Mouse (Mus musculus) midbrain, embryonic 11.5 days (tissue): Measurements from ENCODE around the gene Olfr1555-ps1. TPM values are rescaled to one million over a fixed set of nuclear protein-coding genes. Genes with fewer than 3 reads are reported as not detected.

ENCODE experiments used
- ATAC-seq: fragments of 200-750 bp; cut with Nextera tagmentation; 2 replicates; pipeline ENCODE4 v1.8.0; 2017; ENCODE audit warnings: moderate TSS enrichment, moderate library complexity; ENCODE audit not compliant: low FRiP score
- DNase-seq: peaks from one replicate; pipeline ENCODE4 v3.0.0; 2015; ENCODE audit warnings: low spot score; ENCODE audit errors: missing footprints
- H3K27ac ChIP-seq: fragments of 300-500 bp; sonication (generic); 2 replicates; pipeline ENCODE4 v1.5.1; 2014; ENCODE audit warnings: low read depth, low read length
- H3K27me3 ChIP-seq: fragments of 300-500 bp; sonication (generic); 2 replicates; pipeline ENCODE4 v1.6.1; 2014; ENCODE audit warnings: mild to moderate bottlenecking, low read length, moderate library complexity, mixed read lengths; ENCODE audit not compliant: control insufficient read depth, insufficient read depth
- H3K36me3 ChIP-seq: fragments of 300-500 bp; sonication (generic); 2 replicates; pipeline ENCODE4 v1.6.1; 2014; ENCODE audit warnings: mild to moderate bottlenecking, low read length, moderate library complexity, mixed read lengths; ENCODE audit not compliant: control insufficient read depth, insufficient read depth
- H3K4me1 ChIP-seq: fragments of 300-500 bp; sonication (generic); 2 replicates; pipeline ENCODE4 v1.6.1; 2014; ENCODE audit warnings: low read length; ENCODE audit not compliant: control insufficient read depth, insufficient read depth
- H3K4me2 ChIP-seq: fragments of 300-500 bp; sonication (generic); 2 replicates; pipeline ENCODE4 v1.6.1; 2014; ENCODE audit warnings: mild to moderate bottlenecking, moderate library complexity
- H3K4me3 ChIP-seq: fragments of 300-500 bp; sonication (generic); 2 replicates; pipeline ENCODE4 v1.5.1; 2014; ENCODE audit warnings: low read depth, low read length
- H3K9ac ChIP-seq: fragments of 300-500 bp; sonication (generic); 2 replicates; pipeline ENCODE4 v1.6.1; 2014; ENCODE audit warnings: low read length
- H3K9me3 ChIP-seq: fragments of 300-500 bp; sonication (generic); 2 replicates; pipeline ENCODE4 v1.6.1; 2016; ENCODE audit warnings: low read length; ENCODE audit not compliant: control insufficient read depth
- WGBS: fragments of 180-500 bp; shearing (Covaris S2); extraction: QIAGEN DNeasy Blood & Tissue Kit; methylation state at CpG from one replicate; pipeline ENCODE4 v1.1.7; 2014; 5-methylcytosine and 5-hydroxymethylcytosine counted together
- polyA plus RNA-seq: library from polyadenylated mRNA; unstranded; fragments of >200 nt; fragmentation: Nextera tagmentation; extraction: Ambion mirVana; gene quantifications from 2 replicates; pipeline ENCODE4 v1.2.1, GENCODE M21; 2014

Gene Olfr1555-ps1
- polyA plus RNA-seq, 1 experiment from 2014 or later, result not detected

GRCm38 (mm10) chr19:12115797-12116196, 54.1 kb downstream of the Olfr1555-ps1 start, which contains the start of gene Olfr1428:
TSS of gene Olfr1428 (minus strand) at chr19:12115897.
- Histone ChIP-seq H3K4me1 (no peaks in the 10 kb centered on the region), H3K9me3 (no peaks in the 10 kb centered on the region), H3K4me3 (no peak within 1 kb of the TSS), H3K27ac (no peak within 1 kb of the TSS), H3K27me3 (no peaks in the 10 kb centered on the region), H3K4me2 (no peak within 1 kb of the TSS), H3K36me3 (no peaks in the 10 kb centered on the region), H3K9ac (no peak within 1 kb of the TSS)
- ATAC-seq (no peak), DNase-seq (no peak)
- 78% methylated on average over 1 of the region's 1 CpGs for whole genome bisulfite sequencing

Other genes with a start within 250 kb of the Olfr1555-ps1 start
- 5.3 and 6.0 TPM in 2 replicates for gene Osbp, start 204.2 kb downstream of the Olfr1555-ps1 start, polyA plus RNA-seq
- gene Olfr1423, start 128.8 kb downstream of the Olfr1555-ps1 start, polyA plus RNA-seq, result 0.03 TPM in 1 of 2 replicates, not detected in the other
- gene Olfr1424, start 107.4 kb downstream of the Olfr1555-ps1 start, polyA plus RNA-seq, result not detected in 2 replicates
- not detected in 2 replicates for gene Olfr1425, start 92.4 kb downstream of the Olfr1555-ps1 start, polyA plus RNA-seq
- not detected in 2 replicates for gene Olfr1426, start 78.1 kb downstream of the Olfr1555-ps1 start, polyA plus RNA-seq
- gene Olfr1427, start 66.8 kb downstream of the Olfr1555-ps1 start, polyA plus RNA-seq, result not detected in 2 replicates
- not detected in 2 replicates for gene Olfr1428, start 54.2 kb downstream of the Olfr1555-ps1 start, polyA plus RNA-seq
- not detected in 2 replicates for gene Olfr76, start 46.9 kb downstream of the Olfr1555-ps1 start, polyA plus RNA-seq
- not detected in 2 replicates for gene Olfr1431, start 30.5 kb upstream of the Olfr1555-ps1 start, polyA plus RNA-seq
- gene Olfr1432, start 62.5 kb upstream of the Olfr1555-ps1 start, polyA plus RNA-seq, result not detected in 2 replicates
- gene Olfr262, start 71.5 kb upstream of the Olfr1555-ps1 start, polyA plus RNA-seq, result not detected in 2 replicates
- gene Olfr235, start 90.9 kb upstream of the Olfr1555-ps1 start, polyA plus RNA-seq, result not detected in 2 replicates
- gene Olfr1434, start 109.7 kb upstream of the Olfr1555-ps1 start, polyA plus RNA-seq, result not detected in 2 replicates
- not detected in 2 replicates for gene Olfr1436, start 129.0 kb upstream of the Olfr1555-ps1 start, polyA plus RNA-seq
- not detected in 2 replicates for gene Olfr1437, start 155.0 kb upstream of the Olfr1555-ps1 start, polyA plus RNA-seq
- not detected in 2 replicates for gene Olfr1438-ps1, start 165.8 kb upstream of the Olfr1555-ps1 start, polyA plus RNA-seq
- gene Olfr1440, start 217.2 kb upstream of the Olfr1555-ps1 start, polyA plus RNA-seq, result not detected in 2 replicates
- not detected in 2 replicates for gene Olfr1441, start 247.3 kb upstream of the Olfr1555-ps1 start, polyA plus RNA-seq